Mouse (Mus musculus) megakaryocyte progenitor cell, adult 5-6 weeks (primary cell): ENCODE data around the gene Bbs4. TPM values are rescaled to one million over a fixed set of nuclear protein-coding genes. Genes with fewer than 3 reads are reported as not detected.
"Not testable (repeated sequence)": the region's sequence is repeated elsewhere in the genome, so short reads cannot be mapped to it uniquely, and the experiment has no call there.

Source experiments
- ATAC-seq: replicated peaks from 2 replicates; pipeline ENCODE4 v1.8.0; 2016; ENCODE audit warnings: mild to moderate bottlenecking, moderate TSS enrichment, inconsistent platforms; ENCODE audit not compliant: poor library complexity
- total RNA-seq, 2 experiments: library from RNA; stranded (forward) in 1 of 2; stranded (reverse) in 1 of 2; fragments of 157-497, 149-512 nt in 1 of 2; fragments of 200-1000 nt in 1 of 2; gene quantifications; 2 replicates each; pipeline versions ENCODE4 v1.2.3 to v1.2.4; 2015 to 2017

Bbs4 gene
- total RNA-seq (2015) = 3.5 and 8.7 TPM in 2 replicates
- total RNA-seq (2017) = 7.6 and 9.7 TPM in 2 replicates

- peak; percentile 99 for ATAC-seq
These were observed at the start of gene Bbs4 for GRCm38 (mm10) chr9:59353253-59353639. TSS of gene Bbs4 (minus strand) at chr9:59353508.

DNA sequence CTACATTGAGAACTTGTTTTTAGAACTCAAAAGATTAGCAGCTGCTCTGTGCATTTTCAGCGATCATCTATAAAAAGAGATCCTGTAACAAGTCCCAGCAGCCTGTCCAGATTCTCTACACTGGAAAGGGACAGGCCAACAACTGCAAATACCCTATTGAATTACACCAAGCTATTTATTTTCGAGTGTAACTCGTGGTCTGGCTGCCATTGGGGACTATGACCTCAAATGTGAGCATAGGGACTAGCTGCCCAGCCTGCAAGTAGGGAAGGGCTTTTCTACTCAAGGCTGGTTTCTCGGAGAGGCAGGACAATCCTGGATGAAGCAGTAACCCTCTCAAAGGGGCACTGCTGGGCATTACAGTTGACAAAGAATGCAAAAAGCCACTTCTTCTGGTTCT lies 35.8 kb upstream of the Bbs4 start:
- ATAC-seq = no peak

GRCm38 (mm10) chr9:59388311-59388710 lies 35.0 kb upstream of the Bbs4 start:
- no peak for ATAC-seq

GRCm38 (mm10) chr9:59387461-59387860 lies 34.2 kb upstream of the Bbs4 start:
- ATAC-seq = no peak

- no peak for ATAC-seq
These were observed 22.3 kb upstream of the Bbs4 start for GRCm38 (mm10) chr9:59375626-59376025.

- ATAC-seq = no peak
These were observed 16.3 kb upstream of the Bbs4 start for GRCm38 (mm10) chr9:59369646-59370045.

DNA sequence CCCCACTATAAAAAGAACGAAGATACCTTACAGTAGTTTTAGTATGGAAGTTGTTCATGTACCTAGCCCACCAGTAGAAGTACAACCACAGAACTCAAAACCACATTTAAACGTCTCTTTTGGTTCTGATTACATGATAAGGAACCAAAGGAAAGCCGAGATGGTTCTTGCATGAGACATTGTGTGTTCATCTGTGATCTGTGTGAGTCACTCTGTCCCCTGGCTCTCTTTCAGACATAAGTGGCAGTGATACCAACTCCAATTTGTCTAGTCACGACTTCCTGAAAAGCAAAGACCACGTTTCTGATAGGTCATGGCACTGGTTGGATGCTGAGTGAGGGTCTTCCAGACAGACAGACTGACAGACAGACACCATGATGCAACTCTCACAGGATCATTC lies 15.9 kb upstream of the Bbs4 start:
- no peak for ATAC-seq

DNA sequence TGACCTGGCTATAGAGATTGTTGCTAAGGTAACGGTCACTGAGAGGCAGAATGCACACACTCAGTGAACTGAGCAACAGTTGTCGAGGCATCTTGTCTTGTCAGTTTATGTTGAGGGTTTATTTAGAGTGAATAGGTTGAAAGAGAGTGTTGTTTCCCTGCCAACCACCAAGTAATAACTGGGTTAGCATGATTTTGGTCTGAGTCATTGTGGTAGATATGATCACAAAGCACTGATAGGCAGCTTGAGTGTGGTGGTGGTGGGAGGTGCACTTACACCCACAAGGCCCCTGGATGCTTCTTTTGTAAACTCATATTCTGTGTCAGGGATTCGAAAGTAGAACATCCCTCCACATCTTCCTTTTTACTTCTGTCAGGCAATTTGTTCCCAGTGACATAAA lies 7.2 kb upstream of the Bbs4 start:
- peak; percentile 52 for ATAC-seq

DNA sequence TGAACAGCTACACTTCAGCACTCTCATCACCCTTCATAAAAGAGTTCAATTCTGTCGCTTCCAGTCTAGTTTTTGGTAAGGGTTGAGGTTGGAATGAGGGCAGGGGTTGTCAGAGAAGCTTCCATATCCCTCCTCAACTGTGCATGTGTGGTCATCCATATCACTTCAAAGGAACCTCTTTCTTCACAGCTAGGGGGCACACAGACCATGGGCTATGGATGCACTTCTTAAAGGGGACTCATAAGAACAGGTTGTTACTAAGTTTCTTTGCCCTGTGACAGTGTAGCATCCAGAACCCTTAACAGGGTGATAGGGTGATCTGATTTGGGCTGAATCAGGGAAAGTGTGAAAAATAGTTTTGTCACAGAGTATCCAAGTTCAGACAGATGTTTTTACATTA lies 4.7 kb upstream of the Bbs4 start:
- not testable (repeated sequence) for ATAC-seq

DNA sequence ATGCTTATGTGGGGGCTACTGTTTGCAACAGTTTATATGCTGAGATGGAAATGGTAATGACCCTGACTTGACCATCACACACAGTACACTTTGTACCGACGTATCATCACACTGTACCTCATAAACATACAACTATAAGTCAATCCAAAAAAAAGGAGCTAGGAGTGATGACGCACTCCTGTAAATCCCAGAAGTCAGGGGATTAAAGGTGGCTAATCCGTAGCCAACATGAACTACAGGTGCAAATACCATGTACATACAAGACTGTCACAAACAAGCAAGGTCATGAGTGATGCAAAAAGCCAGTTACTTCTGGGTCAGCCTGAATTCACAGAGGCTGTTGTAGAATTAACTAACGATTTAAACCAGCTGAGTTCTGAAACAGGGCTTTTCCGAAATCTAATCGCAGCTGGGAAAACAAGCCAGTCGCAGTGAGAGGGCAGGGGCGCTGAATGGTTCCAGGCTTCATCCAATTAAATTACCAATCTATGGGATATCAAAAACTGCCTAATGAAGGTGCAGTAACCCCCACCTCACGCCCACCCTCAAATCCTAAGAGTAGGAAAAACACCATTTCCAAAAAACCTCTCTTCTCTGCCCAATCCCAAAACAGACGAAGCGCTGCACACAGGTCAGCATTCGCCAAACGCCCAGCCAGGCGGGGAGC lies 589 bp downstream of the Bbs4 start:
- ATAC-seq = no peak

GRCm38 (mm10) chr9:59346176-59346575 lies 7.1 kb downstream of the Bbs4 start:
- ATAC-seq = peak; percentile 37

DNA sequence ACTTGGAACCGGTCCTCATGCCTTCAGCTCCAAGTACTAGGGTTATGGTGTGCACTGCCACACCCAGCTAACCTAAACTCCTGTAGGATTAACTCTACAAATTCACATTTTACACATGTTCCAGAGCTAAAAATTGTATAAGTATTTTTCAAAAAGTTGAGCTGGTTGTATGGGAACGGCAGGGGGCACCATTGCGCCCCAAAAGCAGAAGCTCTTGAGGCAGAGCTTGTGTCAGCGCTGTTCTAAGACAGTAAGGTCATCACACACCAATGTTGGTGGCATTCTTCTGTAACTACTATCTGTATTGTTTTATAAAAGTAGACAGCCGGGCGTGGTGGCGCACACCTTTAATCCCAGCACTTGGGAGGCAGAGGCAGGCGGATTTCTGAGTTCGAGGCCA lies 13.3 kb downstream of the Bbs4 start:
- peak; percentile 77 for ATAC-seq

- no peak for ATAC-seq
These were observed 14.2 kb downstream of the Bbs4 start for GRCm38 (mm10) chr9:59339107-59339506.

- ATAC-seq = no peak
These were observed 14.9 kb downstream of the Bbs4 start for GRCm38 (mm10) chr9:59338411-59338810.

DNA sequence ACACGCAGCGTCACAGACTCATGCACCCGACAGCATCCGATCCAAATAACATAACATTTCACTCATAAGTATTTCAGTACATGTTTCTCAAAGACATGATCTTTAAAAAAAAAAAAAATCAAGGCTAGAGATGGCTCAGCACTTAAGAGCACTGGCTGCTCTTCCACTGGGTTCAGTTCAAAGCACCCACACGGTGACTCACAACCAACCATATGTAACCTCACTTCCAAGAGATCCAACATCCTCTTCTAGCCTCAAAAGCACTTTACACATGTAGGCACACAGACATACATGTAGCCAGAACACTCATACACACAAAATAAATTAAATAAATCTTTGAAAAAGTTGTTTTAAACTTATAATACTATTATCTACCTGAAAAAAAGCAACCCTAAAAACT lies 15.4 kb downstream of the Bbs4 start:
- ATAC-seq = no peak

DNA sequence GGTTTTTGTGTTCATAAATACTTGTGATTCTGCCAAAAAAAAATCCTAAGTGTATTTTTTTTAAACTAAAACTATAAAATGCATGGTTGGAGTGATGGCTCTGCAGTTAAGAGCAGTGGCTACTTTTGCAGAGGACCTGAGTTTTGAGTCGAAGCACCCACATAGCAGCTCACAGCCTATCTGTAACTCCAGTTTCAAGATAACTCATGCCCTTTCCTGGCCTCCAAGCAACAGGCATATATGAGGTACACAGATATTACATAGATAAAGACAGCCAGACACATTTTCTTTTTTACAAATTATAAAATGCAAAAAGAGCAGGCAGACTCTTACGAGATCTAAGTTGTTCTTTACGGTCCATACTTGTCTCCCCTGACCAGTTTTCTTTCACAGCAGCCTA lies 16.8 kb downstream of the Bbs4 start:
- 0 out of 2 replicates have a peak, but pooled peaks have one; percentile 17 for ATAC-seq

DNA sequence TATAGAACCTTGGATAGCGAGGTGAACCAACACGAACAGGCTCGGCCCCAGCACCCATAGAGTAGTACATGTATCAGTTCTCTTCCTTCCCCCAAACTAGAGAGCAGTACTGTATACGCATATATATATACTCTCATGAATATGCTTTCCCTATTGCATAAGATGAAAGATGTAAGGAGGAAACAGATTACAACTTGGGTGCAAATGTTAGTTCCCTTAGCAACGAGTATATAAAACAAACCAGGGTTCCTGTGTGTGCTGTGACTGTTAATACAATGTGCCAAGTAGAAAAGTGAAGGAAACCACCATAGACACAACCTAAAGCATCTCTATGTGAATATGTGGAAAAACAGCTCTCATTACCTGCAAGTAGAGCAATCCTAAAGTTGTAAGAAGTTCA lies 23.3 kb downstream of the Bbs4 start:
- peak; percentile 23; the same call in 1 of the 2 replicates for ATAC-seq

DNA sequence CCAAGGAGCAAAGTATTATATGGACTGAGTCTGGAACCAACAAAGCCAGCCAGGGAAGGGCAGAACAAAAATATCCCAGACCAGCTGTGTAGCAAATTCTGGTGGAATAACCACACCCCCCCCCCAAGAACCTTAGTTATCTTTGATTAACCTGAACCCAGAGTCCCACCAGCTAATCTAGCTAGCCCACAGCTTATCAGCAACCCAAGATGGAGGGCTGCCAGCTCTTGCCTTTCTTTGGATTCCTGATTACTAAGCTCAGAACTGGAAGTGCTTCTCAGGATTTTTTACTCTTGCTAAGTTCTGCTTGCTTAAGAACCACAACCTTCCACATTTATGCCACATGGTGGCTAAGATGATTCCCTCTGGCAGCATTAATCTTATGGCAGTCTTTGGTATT lies 29.0 kb downstream of the Bbs4 start:
- ATAC-seq = peak; percentile 68

DNA sequence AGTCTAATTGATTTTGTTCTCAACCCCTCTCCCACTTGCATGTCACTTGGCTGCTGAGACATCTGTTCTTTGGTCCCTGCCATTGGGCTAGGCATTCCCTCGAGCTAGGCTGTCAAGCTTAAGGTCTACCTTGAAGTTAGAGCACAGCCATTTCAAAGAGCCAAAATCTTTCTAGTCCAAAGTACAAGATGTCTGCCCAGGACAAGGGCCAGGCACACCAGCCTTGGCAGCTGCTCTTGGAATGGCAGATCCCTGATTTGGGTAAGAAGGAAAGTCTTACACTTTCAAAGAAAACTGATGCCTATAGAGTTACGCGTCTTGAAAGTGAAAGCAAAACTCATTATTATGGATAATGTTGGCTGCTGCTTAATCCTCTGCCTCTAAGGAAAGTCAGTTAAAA lies 37.1 kb downstream of the Bbs4 start:
- no peak for ATAC-seq

DNA sequence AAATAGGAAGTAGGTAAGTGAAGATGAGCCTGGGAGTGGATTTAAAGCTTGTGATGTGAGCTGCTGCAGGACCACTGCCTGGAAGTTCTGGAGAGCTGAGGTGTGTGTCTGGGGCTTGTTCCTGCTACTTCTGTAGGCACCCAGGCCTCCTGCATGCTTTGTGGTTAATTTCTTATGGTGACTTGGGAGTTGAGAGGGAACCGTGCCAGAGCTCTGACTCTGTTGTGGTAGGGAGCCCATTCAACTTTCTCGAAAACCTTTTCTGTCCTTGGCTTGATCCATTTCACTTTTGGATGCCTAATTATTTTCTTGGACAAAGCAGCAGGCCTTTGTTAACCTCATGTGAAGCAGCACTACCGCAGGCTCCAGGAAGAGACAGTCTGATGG lies 42.0 kb downstream of the Bbs4 start:
- no peak for ATAC-seq

DNA sequence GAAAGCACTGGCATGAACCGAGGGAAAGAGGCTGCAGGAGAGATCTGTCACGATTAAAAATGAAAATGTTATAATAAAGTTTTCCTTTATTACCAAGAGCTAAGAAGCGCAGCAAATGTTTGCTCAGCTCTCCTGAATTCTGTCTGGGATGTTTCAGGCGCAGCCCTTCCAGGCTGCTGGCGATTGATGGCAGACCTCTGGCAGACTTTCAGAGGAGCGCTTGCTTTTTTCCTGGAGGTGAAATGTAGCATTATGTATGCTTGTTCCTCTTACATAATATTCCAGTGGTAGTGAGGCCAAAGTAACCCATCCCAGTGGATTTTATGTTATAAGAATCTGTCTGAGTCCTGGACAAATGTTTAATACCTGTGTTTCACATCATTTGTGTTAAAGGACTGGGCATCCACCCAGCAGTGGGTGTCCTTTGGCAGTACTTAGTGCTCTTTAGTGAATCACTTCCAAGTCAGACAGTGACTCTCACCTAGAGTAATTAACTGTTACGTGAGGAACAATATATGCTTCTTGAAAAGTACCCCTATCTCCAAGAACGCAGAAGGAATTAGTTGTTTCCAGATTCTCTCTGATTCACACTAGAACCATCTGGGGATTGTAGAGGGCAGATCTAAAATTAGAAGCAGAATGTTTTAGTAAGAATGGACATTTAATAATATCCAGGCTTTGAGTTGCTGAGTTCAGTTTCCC lies 42.6 kb downstream of the Bbs4 start:
- ATAC-seq = no peak

DNA sequence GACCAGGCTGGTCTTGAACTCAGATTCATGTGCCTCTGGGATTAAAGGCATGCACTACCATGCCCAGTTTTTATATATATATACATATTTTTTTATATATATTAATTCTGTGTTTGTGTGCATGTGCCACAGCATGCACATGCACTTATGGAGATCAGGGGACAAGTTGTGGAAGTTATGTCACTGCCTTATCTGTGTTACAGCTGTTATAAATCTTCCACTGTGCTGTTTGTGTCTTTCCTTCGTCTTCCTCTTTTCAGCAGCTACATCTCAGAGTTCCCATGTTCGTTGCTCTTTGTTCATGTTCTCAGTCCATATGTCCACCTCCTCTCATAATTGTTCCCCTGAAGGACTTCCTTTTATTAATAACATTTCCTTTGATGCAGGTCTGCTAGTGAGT lies 45.4 kb downstream of the Bbs4 start:
- ATAC-seq = no peak

DNA sequence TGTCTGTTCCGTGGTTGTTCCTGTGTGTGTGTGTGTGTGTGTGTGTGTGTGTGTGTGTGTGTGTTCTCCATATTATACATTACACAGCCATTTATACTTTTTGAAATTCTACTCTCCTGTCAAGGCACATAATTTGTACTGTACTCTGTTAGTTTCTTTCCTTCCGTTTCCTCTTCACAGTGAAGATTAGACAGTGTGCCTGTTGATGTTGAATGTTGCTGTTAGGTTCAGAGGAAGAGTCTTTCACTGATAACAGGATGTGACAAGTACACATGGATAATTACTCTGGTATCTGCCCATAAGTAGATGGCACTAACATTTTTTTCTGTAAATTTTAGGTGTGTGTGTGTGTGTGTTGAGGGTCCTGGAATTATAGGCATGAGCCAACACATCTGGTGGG lies 56.9 kb downstream of the Bbs4 start:
- no peak for ATAC-seq
